Mouse (Mus musculus): ENCODE data around the gene Carnmt1.

DNA sequence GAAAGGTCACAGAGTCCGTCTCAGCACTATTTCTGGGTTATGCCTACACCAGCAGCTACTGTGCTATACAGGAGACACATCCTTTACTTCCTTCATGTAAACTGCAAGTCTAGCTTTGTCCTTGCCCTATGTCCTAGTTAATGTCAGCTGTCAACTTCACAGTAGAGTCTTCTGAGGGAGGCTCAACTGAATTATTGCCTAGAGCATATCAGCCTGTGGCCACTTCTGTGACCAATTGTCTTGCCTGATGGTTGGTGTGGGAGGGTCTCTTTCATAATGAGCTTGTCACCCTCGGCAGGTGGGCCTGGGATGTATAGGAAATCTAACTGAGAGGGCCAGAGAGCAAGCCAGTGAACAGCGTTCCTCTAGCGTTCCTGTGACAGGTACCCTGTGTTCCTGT is 27.2 kb upstream of the Carnmt1 start:
- no peak for TF ChIP-seq CTCF (IDR thresholded peaks at IDR 0.05; ENCODE audit: insufficient read depth, low read depth, low read length)
- no peak for TF ChIP-seq POLR2A (IDR thresholded peaks at IDR 0.05; ENCODE audit: insufficient read depth, low read depth, low read length)
